Mouse (Mus musculus): ENCODE data around the gene Lrrc23.

GRCm38 (mm10) chr6:124807986-124808357, 28.4 kb upstream of the Lrrc23 start:
- TF ChIP-seq CTCF (IDR thresholded peaks at IDR 0.05; ENCODE audit: low read depth, low read length): no peak
- no peak for TF ChIP-seq POLR2A (IDR thresholded peaks at IDR 0.05; ENCODE audit: insufficient read depth, low read length)
